Mouse (Mus musculus) ES-E14 (cell line): ENCODE data around the gene Ralgps1. TPM values are rescaled to one million over a fixed set of nuclear protein-coding genes. Genes with fewer than 3 reads are reported as not detected.

Experiments
- DNase-seq: peaks from one replicate; pipeline ENCODE4 v3.0.0-alpha.2; 2013; ENCODE audit warnings: low read depth, low spot score
- H3K27ac ChIP-seq: 2 replicates; pipeline ENCODE4 v1.5.1; 2012; ENCODE audit warnings: low read depth, mild to moderate bottlenecking, low read length, moderate library complexity, mixed read lengths; ENCODE audit not compliant: poor library complexity, insufficient read depth, severe bottlenecking
- H3K36me3 ChIP-seq: 2 replicates; pipeline ENCODE4 v1.6.1; 2012; ENCODE audit warnings: mild to moderate bottlenecking, low read length, moderate library complexity, mixed read lengths; ENCODE audit not compliant: control insufficient read depth, poor library complexity, insufficient read depth, severe bottlenecking
- H3K4me1 ChIP-seq, 2 experiments: fragments of 150-350 bp in 1 of 2; sonication (generic) in 1 of 2; 2 replicates each; pipeline ENCODE4 v1.6.1; 2012; ENCODE audit warnings: low read length in 2 of 2, mild to moderate bottlenecking in 1 of 2, mixed read lengths in 1 of 2; ENCODE audit not compliant: control insufficient read depth in 2 of 2, insufficient read depth in 2 of 2, poor library complexity in 1 of 2
- H3K4me3 ChIP-seq, 2 experiments: fragments of 150-350 bp in 1 of 2; sonication (generic) in 1 of 2; 2 replicates each; pipeline ENCODE4 v1.5.1; 2012; ENCODE audit warnings: low read length in 2 of 2, low read depth in 1 of 2, mild to moderate bottlenecking in 1 of 2, mixed read lengths in 1 of 2; ENCODE audit not compliant: insufficient read depth in 1 of 2, poor library complexity in 1 of 2, severe bottlenecking in 1 of 2
- H3K9ac ChIP-seq: 2 replicates; pipeline ENCODE4 v1.6.1; 2012; ENCODE audit warnings: low read depth, mild to moderate bottlenecking, low read length, mixed read lengths; ENCODE audit not compliant: poor library complexity, insufficient read depth, severe bottlenecking
- H3K9me3 ChIP-seq: fragments of 150-350 bp; sonication (generic); 2 replicates; pipeline ENCODE4 v1.6.1; 2012; ENCODE audit warnings: low read depth, mild to moderate bottlenecking, low read length; ENCODE audit not compliant: control insufficient read depth, insufficient read depth
- CHD2 ChIP-seq: IDR thresholded peaks from 2 replicates; pipeline ENCODE4 v1.6.1; 2014; ENCODE audit warnings: mild to moderate bottlenecking, low read depth, low read length, inconsistent platforms
- HCFC1 ChIP-seq: IDR thresholded peaks from 2 replicates; pipeline ENCODE4 v1.6.1; 2012; ENCODE audit warnings: low read length, inconsistent platforms, borderline replicate concordance; ENCODE audit not compliant: insufficient read depth
- MAFK ChIP-seq: IDR thresholded peaks from 2 replicates; pipeline ENCODE4 v1.6.1; 2014; ENCODE audit warnings: mild to moderate bottlenecking, low read depth, low read length, inconsistent platforms; ENCODE audit not compliant: insufficient read depth
- ZC3H11A ChIP-seq: IDR thresholded peaks from 2 replicates; pipeline ENCODE4 v1.6.1; 2012; ENCODE audit warnings: low read depth, mild to moderate bottlenecking, inconsistent platforms, low read length, borderline replicate concordance
- ZNF384 ChIP-seq: IDR thresholded peaks from 2 replicates; pipeline ENCODE4 v1.6.1; 2012; ENCODE audit warnings: low read depth, low read length, inconsistent platforms
- in situ Hi-C, 2 experiments: fragments of 600-800 bp; cut with MboI; formaldehyde crosslinking; loops; one replicate each; pipeline ENCODE4 v1.15.1; 2025; ENCODE audit warnings: low sequenced_read_pairs in 2 of 2, inconsistent platforms in 1 of 2; ENCODE audit not compliant: unreplicated experiment in 2 of 2
- total RNA-seq: library from RNA; depleted of rRNA; stranded (reverse); fragments of 300-350 nt; gene quantifications from 2 replicates; pipeline ENCODE4 v1.2.3, GENCODE M21; 2012

Ralgps1 gene
- total RNA-seq, 1 experiment, result 5.4 TPM

GRCm38 (mm10) chr2:33365703-33366471 is 5.4 kb downstream of the Ralgps1 start:
- Histone ChIP-seq H3K4me3 (no peak overlapping the region), H3K9ac (no peak overlapping the region), H3K4me1 (peaks cover 0 to 4% of the 10 kb centered on the region in 2 experiments; a peak in 1 of 4 replicates), H3K9me3 (no peaks in the 10 kb centered on the region), H3K36me3 (peaks cover 2% of the 10 kb centered on the region; the same call in 1 of the 2 replicates), H3K27ac (no peak overlapping the region)
- in situ Hi-C loops, result no loop called here
- no peak for DNase-seq
- no peak for TF ChIP-seq CHD2
- no peak for TF ChIP-seq HCFC1
- TF ChIP-seq ZC3H11A, result no peak
- TF ChIP-seq ZNF384, result no peak
- no peak for TF ChIP-seq MAFK

GRCm38 (mm10) chr2:33364656-33365055 is 6.6 kb downstream of the Ralgps1 start:
- Histone ChIP-seq H3K9ac (no peak overlapping the region), H3K4me1 (peaks cover 0 to 2% of the 10 kb centered on the region in 2 experiments; a peak in 1 of 4 replicates), H3K9me3 (no peaks in the 10 kb centered on the region), H3K4me3 (no peak overlapping the region), H3K36me3 (peaks cover 2% of the 10 kb centered on the region; the same call in 1 of the 2 replicates), H3K27ac (no peak overlapping the region)
- TF ChIP-seq ZNF384 (no peak), CHD2 (no peak), HCFC1 (no peak), MAFK (no peak), ZC3H11A (no peak)
- no peak for DNase-seq
- in situ Hi-C loops, result no loop called here

- Histone ChIP-seq H3K9ac (no peak overlapping the region), H3K27ac (no peak overlapping the region), H3K9me3 (no peaks in the 10 kb centered on the region), H3K36me3 (peaks cover 2% of the 10 kb centered on the region; the same call in 1 of the 2 replicates), H3K4me1 (no peaks in the 10 kb centered on the region), H3K4me3 (no peak overlapping the region)
- in situ Hi-C loops, result no loop called here
- DNase-seq, result no peak
- TF ChIP-seq MAFK (no peak), CHD2 (no peak), ZNF384 (no peak), ZC3H11A (no peak), HCFC1 (no peak)
Observed at GRCm38 (mm10) chr2:33363890-33364289, 7.4 kb downstream of the Ralgps1 start.

GRCm38 (mm10) chr2:33361139-33361716 is 10.1 kb downstream of the Ralgps1 start:
- DNase-seq, result no peak
- Histone ChIP-seq H3K4me3 (no peak overlapping the region), H3K27ac (no peak overlapping the region), H3K36me3 (no peaks in the 10 kb centered on the region), H3K9me3 (no peaks in the 10 kb centered on the region), H3K9ac (no peak overlapping the region), H3K4me1 (0 out of 4 replicates have a peak, but pooled peaks cover 0 to 1% of the 10 kb centered on the region in 2 experiments)
- in situ Hi-C loops, result no loop called here
- TF ChIP-seq ZC3H11A (no peak), HCFC1 (no peak), MAFK (no peak), CHD2 (no peak), ZNF384 (no peak)
